Mouse (Mus musculus) WW6 (cell line): ENCODE data around the gene Plekha4.
A peak's percentile ranks its signal among the peaks of the same experiment; 100 is the strongest.
"Not testable (repeated sequence)": the region's sequence is repeated elsewhere in the genome, so short reads cannot be mapped to it uniquely, and the experiment has no call there.

Source experiments
- DNase-seq: peaks from one replicate; pipeline ENCODE4 v3.0.0-alpha.2; 2013; ENCODE audit warnings: low read depth, low spot score

Plekha4 gene

DNA sequence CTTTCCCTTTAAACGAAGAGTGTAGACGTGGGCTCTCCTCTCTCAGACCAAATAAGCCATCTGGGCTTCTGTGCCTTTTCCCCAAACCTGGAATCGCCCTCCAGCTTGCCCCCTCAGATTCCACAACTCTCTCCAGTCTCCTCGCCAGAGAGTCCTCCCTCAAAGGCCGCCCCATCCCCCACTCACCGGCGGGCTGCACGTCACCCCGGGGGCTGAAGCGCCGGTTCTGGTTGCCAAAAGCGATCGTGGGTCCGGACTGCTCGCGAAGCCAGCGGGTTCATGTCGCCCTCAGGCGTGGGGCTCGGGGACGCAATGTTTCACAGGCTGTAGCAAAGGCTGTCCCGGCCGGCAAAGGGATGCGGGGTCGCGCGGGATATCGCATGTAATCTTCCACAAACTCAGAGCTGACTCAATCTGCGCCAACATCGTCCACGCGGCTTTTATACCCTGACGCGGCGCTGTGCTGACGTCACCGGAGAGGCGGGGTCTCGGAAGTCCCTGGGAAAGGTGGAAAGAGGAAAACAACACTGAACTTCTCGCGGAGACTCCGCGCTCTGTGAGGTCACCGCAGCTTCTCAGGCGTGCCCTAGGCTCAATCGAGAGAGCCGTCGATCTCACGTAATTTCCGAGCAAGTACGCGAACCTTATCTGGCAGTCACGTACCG lies at the start of gene Plekha4, which contains the start of gene Ppp1r15a:
TSS of gene Plekha4 (plus strand) at position 522 of the 665 bp plus-strand sequence.
TSS of gene Ppp1r15a (minus strand) at position 460 of the 665 bp plus-strand sequence.
- DNase-seq = peak; percentile 95

DNA sequence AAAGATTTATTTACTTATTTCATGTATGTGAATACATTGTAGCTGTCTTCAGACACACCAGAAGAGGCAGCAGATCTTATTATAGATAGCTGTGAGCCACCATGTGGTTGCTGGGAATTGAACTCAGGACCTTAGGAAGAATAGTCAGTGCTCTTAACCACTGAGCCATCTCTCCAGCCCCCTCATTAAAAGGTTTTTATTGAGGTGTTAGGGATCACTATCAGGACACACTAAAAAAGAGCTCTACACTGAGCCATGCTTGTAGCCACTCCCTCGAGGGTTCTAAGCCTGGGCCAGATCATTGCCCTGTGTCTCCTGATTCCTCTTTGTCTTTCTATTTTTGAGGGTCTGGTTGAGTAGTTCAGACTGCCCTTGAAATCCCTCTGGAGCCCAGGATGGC lies 49.7 kb upstream of the Plekha4 start:
- DNase-seq = no peak

DNA sequence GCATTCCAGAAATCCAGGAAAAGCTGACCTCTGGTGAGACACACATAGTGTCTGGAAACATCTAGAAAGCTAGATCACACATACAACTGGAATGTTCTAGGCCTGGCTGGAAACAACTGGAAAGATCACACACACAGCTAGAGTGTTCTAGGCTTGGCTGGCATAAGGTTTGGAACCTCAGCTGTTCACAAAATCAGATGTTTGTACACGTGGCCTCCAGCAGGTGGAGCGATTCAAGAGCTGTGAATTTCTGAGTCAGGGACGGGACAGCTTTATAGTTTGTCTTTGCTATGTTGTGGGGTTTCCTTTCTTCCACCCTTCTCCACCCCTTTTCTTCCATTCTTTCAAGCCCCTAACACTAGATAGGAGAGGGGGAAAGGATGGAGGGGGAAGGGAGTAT lies 49.1 kb upstream of the Plekha4 start:
- no peak for DNase-seq

DNA sequence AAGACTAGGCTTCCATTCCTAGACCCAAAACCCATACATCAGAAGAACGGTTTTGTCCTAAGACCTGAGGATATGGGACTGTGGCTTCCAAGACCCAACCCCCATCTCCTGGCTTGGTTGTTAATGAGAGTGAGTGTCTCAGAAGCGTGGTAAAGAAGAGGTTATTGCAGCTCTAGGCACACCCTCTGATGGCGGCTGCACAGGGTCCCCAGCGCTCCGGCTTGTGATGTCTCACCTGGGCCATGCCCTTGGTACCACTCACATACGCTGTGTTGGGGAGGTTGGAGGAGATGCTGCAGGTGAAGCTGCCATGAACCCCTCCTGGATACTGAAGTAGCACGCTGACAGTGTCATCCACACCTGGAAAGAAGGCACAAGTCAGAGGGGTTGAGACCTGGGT lies 47.4 kb upstream of the Plekha4 start:
- no peak for DNase-seq

DNA sequence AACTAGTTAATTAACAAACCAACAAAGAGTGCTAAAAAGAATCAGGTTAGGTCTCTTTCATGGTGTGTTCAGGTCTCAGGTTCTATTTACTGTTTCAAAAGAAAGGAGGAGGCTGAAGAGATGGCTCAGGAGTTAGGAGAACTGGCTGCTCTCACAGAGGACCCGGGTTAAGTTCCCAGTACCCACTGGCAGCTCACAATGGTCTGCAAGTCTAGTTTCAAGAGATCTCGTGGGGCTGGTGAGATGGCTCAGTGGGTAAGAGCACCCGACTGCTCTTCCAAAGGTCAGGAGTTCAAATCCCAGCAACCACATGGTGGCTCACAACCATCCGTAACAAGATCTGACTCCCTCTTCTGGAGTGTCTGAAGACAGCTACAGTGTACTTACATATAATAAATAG lies 45.8 kb upstream of the Plekha4 start:
- not testable (repeated sequence) for DNase-seq

DNA sequence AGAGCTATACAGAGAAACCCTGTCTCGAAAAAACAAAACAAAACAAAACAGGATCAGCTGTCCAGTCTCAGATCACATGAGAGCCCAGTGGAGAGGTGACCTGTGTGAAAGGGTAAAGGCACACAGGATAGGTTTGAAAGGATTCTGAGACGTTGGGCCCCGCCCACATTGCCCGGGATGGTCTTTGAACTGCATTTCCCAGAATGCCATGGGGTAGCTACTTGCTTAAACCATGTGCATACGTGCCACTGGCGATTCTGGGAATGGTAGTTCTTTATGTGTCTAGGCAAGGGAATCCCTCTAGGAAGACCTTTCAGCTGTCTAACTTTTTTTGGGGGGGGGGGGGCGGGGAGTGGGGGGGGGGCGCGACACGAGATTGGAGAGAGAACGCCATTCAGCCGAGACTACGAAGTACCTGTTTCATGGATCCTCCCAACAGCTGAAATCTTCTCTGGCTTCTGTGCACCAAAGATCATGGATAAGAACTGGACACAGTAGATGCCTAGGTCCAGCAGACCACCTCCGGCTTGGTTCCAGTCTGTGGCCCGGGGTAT lies 44.7 kb upstream of the Plekha4 start, which contains the start of gene Tulp2:
TSS of gene Tulp2 (plus strand) at position 504 of the 554 bp plus-strand sequence.
- DNase-seq = no peak

DNA sequence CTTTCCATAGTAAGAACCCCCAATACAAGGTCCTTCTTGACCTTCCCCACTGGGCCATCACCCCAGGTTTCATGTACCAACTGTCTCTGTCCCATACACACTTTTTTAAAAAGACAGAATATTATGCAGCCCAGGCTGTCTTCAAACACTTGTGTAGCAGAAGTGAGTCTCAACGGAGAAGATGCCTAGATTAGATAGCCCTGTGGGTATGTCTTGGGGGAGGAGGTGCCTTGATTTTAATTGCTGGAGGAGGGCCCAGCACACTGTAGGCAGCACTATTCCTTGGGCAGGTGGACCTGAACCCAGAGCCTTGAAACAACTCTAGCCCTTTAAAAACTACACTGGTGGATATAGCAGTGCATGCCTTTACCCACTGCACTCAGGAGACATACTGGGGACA lies 44.0 kb upstream of the Plekha4 start:
- no peak for DNase-seq

DNA sequence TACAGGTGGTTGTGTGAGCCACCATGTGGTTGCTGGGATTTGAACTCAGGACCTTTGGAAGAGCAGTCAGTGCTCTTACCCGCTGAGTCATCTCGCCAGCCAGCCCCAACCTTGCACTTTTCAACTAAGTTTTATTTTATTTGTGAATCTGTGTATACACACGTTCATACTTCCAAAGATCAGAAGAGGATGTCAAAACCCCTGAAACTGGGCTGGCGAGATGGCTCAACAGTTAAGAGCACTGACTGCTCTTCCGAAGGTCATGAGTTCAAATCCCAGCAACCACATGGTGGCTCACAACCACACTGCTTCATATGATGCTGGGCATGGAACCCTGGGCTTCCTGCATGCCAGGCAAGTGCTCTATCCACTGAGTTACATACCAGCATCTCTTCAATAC lies 41.1 kb upstream of the Plekha4 start:
- not testable (repeated sequence) for DNase-seq

DNA sequence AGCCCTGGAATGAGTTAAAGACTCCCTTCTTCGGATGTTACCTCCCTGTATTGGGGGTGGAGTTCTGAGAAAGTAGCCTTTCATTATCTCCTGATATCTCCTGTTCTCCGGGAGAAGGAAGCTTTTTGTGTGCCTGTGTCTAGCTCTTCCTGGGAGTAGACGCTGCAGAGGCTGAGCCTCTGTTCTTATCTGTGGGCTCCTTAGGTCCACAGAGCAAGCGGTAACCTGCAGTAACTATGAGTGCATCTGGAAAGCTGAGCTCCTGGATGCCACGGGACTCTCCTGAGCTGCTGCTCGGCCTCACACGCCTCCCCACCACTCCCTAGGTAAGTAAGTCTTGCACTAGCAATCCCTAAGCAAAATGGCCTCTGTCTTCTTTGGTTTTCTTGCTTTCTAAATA lies 40.0 kb upstream of the Plekha4 start:
- DNase-seq = no peak

DNA sequence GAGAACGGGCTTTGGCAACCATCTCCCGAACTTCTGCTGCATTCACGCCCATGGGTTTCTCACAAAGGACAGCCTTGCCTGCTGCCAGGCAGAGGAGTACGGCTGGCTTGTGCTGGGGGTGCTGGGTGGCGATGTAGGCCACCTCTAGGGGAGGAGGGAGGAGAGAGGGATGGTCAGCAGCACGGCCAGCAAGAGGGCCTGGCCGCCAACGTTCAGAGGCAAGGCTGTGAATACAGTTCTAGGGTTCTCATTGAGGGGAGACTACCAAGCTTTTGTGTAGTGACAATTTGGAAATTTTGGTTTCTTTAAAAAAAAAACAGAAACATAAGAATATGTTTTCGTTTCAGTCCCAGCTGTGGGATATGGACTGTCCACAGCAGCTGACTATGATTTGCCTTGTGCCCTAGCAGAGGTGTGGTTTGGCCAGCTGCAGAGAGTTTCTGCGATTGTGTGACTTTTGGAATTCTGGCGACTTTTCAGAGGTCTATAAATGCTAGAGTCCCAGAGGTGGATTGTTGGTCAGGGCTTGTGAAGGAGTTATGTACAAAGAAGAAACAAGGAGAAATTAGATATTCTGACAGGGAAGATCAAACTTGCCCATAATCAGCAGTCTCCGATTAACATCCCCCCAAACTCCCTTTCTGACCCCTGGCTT lies 39.2 kb upstream of the Plekha4 start, which contains the start of gene Gm45808:
TSS of gene Gm45808 (minus strand) at position 51 of the 655 bp plus-strand sequence.
- no peak for DNase-seq

DNA sequence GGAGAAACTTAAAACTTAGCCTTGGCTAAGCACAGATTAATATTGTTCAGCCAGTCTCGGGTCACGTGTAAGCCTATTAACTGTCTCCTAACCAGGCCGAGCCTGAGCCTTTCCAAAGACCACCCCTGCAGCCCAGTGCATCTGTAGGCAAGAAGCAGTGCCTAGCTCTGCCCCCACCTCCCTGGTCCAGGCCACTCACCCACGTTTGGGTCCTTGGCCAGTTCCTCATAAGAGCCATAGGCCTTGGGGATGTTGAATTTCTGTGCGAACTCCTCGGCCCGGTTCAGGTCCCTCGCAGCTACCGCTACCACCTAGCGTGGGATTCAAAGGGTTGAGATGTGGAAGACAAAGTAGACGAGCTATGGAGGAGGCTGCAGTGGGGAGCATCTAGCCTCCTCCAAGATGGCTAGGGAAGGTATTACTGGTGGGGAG lies 38.3 kb upstream of the Plekha4 start:
- no peak for DNase-seq

DNA sequence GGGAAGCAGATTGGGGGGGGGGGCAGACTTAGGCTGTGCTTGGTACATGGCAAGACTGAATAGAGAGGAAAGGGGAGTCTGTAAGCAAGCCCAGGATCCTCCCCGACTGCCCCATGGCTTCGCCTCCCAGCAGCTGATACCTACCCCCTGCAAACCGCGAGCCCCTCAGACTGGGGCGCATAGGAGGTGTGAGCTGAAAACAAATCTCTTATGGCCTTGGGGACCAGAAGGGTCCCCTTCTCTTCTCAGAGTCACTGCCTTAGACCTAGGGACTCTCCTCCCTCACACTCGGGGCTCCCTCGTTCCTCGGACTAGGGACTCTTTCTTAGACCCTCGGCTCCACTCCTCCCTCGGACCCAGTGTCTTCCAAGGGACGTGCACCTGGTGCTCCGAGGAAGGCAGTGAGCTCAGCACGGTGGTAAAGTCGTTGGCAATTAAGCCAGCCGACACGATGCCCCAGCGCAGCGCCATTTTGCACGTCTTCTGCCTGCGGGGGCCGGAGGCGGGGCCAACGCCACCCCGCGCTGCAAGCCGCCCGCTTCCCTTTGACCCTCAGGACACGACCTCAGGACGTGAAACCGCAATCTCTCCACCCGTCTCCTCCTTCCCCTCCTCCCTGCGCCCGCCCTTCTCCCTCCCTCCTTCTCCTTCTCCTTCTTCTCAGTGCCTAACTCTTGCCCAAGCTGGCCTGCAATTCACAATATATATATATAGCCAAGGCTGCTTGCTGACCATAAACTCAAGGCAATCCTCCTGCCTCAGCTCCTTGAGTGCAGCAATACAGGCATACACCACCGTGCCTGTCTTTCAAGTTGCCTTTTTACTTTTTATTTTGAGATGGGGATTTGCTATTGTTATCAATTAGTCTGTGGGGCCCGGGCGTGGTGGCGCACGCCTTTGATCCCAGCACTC lies 37.6 kb upstream of the Plekha4 start, which contains the start of gene Dhdh:
TSS of gene Dhdh (minus strand) at position 513 of the 912 bp plus-strand sequence.
- DNase-seq = no peak

DNA sequence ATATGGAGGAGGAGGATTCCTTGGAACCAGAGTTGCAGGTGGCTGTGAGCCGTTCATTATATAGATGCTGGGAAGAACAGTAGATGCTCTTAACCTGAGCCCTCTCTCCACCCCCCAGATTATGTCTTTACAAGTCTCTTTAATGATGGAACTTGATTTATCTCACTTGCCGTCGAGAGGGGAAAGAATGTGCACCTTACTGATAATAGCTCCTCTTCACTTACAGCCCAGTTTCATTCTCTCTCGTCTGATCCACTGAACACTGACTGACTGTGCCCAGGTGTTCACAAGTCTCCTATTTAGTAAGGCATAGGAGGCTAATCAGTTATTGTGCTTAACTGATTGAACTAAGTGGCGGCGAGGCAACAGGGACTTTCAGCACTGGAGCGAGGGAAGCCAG lies 36.6 kb upstream of the Plekha4 start:
- no peak for DNase-seq

DNA sequence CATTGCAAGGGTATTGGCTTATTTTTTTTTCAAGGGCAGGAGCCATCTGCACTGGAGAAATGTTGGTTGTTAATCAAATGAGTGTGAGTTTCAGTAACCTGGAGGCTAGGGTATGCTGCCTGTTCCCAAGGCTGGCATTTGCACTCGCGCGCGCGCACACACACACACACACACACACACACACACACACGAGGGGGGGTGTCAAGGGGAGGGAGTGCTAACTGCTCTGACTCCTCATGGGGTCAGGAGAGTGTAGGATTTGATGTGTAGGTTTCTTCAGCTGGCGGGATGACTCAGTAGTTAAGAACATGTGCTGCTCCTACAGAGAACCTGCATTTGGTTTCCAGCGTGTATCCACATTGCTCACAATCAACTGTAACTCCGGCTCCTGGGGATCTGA lies 35.3 kb upstream of the Plekha4 start:
- DNase-seq = no peak

DNA sequence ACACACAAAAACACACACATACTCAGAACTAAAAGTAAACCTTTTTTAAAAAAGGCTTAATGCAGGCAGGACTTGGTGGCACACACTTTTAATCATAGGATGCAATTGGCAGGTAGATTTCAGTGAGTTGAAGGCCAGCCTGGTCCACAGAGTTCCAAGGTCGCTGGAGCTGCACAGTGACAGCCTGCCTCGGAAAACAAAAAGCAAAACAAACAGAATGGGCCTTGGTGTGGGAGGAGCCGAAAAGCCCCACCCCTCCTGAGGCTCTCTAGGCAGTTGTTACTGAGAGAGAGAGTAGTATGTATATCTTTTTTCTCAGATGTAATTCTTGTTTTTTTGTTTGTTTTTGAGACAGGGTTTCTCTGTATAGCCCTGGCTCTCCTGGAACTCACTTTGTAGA lies 34.9 kb upstream of the Plekha4 start:
- DNase-seq = no peak

DNA sequence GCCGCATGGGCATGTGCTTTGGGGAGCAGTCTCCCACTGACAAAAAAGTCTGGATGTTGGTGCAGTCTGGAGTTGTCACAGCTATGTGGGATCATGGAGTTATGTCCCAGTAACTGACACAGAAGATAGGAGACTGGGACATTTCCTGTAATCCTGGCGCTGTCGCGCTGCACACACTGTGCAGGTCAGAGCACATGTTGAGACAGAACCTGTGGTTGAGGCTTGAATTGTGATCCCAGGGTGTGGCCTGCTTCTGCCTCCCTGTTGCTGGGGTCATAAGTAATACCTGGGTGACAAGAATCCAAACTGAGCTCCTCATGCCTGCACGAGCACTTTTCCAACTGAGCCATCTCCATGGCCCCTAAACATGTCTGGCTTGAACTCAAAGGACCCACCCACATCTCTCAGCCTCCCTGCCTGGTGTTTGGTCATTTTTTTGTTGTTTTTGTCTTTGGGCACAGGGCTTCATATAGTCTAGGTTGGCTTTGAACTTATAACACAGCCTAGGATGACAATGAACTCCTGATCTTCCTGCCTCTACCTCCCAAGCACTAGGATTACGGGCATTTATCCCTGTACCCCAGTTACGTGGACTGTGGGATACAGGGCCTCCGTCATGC lies 33.8 kb upstream of the Plekha4 start:
- no peak for DNase-seq

DNA sequence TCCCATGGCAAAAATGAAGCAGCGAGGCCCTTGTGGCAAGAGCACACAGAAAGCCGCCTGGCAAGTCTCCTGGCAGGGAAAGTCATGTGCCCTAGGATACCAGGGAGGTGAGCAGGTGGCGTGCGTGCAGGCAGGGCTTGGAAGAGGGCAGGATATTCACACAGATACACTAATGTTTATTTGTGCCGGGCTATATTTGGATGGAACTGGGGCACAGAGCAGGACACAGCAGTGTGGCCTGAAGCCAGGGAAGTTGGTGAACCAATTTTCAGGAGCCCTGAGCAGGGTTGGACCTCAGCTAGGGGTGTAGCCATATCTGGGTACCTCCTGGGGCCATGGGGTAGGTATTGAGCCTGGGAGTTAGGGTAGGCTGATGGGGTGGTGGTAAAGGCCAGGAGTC lies 33.2 kb upstream of the Plekha4 start:
- DNase-seq = no peak

DNA sequence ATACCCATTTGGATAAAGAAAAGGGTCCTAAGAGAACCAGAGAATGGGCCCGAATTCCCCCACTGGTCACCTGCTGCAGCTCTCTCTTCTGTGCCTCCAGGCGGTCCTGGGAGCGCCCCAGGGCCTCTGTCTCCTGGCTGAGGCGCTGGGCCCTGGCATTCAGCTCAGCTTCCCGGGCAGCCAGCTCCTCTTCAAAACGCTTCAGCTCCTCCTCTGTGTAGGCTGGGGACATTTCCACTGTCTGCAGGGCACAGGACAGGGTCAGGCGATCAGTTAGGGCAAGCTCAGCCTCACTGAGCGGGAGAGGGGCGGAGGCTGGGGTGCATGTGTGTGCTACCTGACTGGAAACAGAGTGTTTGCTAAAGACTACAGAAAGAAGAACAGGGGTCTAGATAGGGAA lies 31.6 kb upstream of the Plekha4 start:
- DNase-seq = no peak

DNA sequence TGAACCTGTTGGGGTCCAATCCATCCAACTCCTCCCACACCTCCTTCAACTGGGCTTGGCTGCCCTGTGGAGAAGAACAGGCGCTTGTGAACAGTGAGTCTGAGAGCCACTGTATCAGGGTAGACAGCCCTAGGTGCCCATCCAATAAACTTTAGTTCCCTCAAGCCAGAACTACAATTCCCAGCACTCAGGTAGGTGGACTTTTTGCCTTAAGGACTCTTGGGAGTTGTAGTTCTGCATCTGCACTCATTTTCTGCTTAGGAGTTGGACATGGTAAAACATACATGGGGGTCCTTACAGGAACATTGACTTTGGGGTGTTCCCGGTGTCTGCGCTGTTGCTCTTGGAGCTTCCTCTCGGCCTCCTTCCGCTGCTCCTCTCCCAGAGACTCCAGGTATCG lies 27.7 kb upstream of the Plekha4 start:
- DNase-seq = no peak

DNA sequence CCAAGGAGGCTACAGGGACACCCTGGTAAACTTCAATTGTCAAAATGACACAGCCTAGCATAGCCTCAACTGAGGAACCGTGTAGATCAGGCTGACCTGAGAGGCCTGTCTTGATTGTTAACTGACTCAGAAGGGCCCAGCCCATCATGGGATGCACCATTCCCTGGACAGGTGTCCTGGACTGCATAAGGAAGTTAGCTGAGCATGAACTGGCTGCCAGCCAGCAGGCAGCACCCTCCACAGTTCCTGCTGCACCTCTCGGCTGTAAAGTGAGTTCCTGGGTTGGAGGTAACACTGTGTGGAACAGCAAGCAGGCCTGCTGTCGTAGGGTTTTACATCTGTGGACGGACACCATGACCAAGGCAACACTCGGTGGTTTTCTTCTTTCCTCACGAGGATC lies 18.5 kb upstream of the Plekha4 start:
- DNase-seq = no peak

DNA sequence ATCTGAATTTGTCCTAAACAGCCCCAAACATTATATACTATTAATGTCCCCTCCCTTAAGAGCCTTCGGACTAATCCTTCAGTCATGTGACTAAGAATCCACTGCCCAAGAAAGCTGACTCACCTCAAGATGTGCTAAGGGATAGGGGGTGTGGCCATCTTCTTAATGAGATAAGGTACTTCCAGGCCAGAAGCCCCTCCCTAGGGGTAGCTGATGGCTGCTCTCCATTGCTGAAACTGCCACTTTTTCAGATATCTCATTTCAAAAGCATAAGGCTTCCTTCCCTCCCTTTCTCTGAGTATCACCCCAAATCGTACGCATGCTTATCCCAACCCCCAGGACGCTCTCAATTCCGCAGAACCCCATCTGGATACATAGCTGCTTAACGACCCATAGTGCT lies 17.6 kb upstream of the Plekha4 start:
- no peak for DNase-seq
